Mouse (Mus musculus) heart, embryonic 15.5 days (tissue): ENCODE data around the gene Gnb1l. TPM values are rescaled to one million over a fixed set of nuclear protein-coding genes. Genes with fewer than 3 reads are reported as not detected.
A peak's percentile ranks its signal among the peaks of the same experiment; 100 is the strongest.

Experiments
- ATAC-seq: fragments of 200-750 bp; cut with Nextera tagmentation; replicated peaks from 2 replicates; pipeline ENCODE4 v1.8.0; 2017; ENCODE audit warnings: low read depth, moderate TSS enrichment; ENCODE audit not compliant: insufficient number of reproducible peaks, insufficient read depth, low FRiP score
- H3K27ac ChIP-seq: fragments of 300-500 bp; sonication (generic); 2 replicates; pipeline ENCODE4 v1.5.1; 2015; ENCODE audit warnings: mild to moderate bottlenecking, inconsistent platforms
- H3K27me3 ChIP-seq: fragments of 300-500 bp; sonication (generic); 2 replicates; pipeline ENCODE4 v1.6.1; 2015; ENCODE audit warnings: inconsistent platforms
- H3K36me3 ChIP-seq: fragments of 300-500 bp; sonication (generic); 2 replicates; pipeline ENCODE4 v1.6.1; 2015; ENCODE audit warnings: mild to moderate bottlenecking, inconsistent platforms
- H3K4me1 ChIP-seq: fragments of 300-500 bp; sonication (generic); replicated peaks from 2 replicates; pipeline ENCODE4 v1.6.1; 2015; ENCODE audit warnings: inconsistent platforms
- H3K4me2 ChIP-seq: fragments of 300-500 bp; sonication (generic); 2 replicates; pipeline ENCODE4 v1.6.1; 2015; ENCODE audit warnings: inconsistent platforms, mild to moderate bottlenecking, moderate library complexity
- H3K4me3 ChIP-seq: fragments of 300-500 bp; sonication (generic); 2 replicates; pipeline ENCODE4 v1.5.1; 2015; ENCODE audit warnings: mild to moderate bottlenecking, inconsistent platforms
- H3K9ac ChIP-seq: fragments of 300-500 bp; sonication (generic); 2 replicates; pipeline ENCODE4 v1.6.1; 2015; ENCODE audit warnings: mild to moderate bottlenecking, inconsistent platforms
- H3K9me3 ChIP-seq: fragments of 300-500 bp; sonication (generic); replicated peaks from 2 replicates; pipeline ENCODE4 v1.6.1; 2016; ENCODE audit warnings: inconsistent platforms
- WGBS: fragments of 180-500 bp; shearing (Covaris S2); methylation state at CpG from one replicate; pipeline ENCODE4 v1.1.7; 2015; ENCODE audit warnings: mixed read lengths; 5-methylcytosine and 5-hydroxymethylcytosine counted together
- polyA plus RNA-seq: library from polyadenylated mRNA; unstranded; fragments of >200 nt; fragmentation: Nextera tagmentation; extraction: Ambion mirVana; gene quantifications from 2 replicates; pipeline ENCODE4 v1.2.1, GENCODE M21; 2015

Gnb1l gene
- polyA plus RNA-seq, 1 experiment from 2014 or later: 9.3 TPM

GRCm38 (mm10) chr16:18581050-18581622 lies 82.6 kb downstream of the Gnb1l start:
- 16% methylated on average over 21 of the region's 21 CpGs for WGBS
- peak overlapping the region; percentile 28; the same call in 1 of the 2 replicates for H3K9ac ChIP-seq
- no peaks in the 10 kb centered on the region for H3K9me3 ChIP-seq
- ATAC-seq: no peak
- no peaks in the 10 kb centered on the region for H3K36me3 ChIP-seq
- peaks cover 89% of the 10 kb centered on the region for H3K27me3 ChIP-seq
- peak overlapping the region; percentile 79 for H3K4me2 ChIP-seq
- H3K4me3 ChIP-seq: peak overlapping the region; percentile 46
- H3K4me1 ChIP-seq: peaks cover 28% of the 10 kb centered on the region
- no peak overlapping the region for H3K27ac ChIP-seq

GRCm38 (mm10) chr16:18581623-18582205 lies 83.2 kb downstream of the Gnb1l start:
- WGBS: 2% methylated on average over 58 of the region's 66 CpGs
- ATAC-seq: no peak
- Histone ChIP-seq H3K9ac (peak overlapping the region; percentile 28), H3K27me3 (peaks cover 93% of the 10 kb centered on the region), H3K4me1 (peaks cover 34% of the 10 kb centered on the region), H3K27ac (no peak overlapping the region), H3K36me3 (no peaks in the 10 kb centered on the region), H3K9me3 (no peaks in the 10 kb centered on the region), H3K4me3 (peak overlapping the region; percentile 46), H3K4me2 (peak overlapping the region; percentile 79)

- H3K9ac ChIP-seq: peak overlapping the region; percentile 28; the same call in 1 of the 2 replicates
- no peak for ATAC-seq
- H3K4me2 ChIP-seq: peak overlapping the region; percentile 79
- H3K36me3 ChIP-seq: no peaks in the 10 kb centered on the region
- WGBS: 3% methylated on average over 67 of the region's 67 CpGs
- no peak overlapping the region for H3K27ac ChIP-seq
- peaks cover 95% of the 10 kb centered on the region for H3K27me3 ChIP-seq
- peaks cover 41% of the 10 kb centered on the region for H3K4me1 ChIP-seq
- H3K4me3 ChIP-seq: peak overlapping the region; percentile 46
- no peaks in the 10 kb centered on the region for H3K9me3 ChIP-seq
Measured at GRCm38 (mm10) chr16:18582426-18583148, 84.1 kb downstream of the Gnb1l start.

- Histone ChIP-seq H3K27me3 (peaks cover 95% of the 10 kb centered on the region), H3K36me3 (no peaks in the 10 kb centered on the region), H3K4me2 (no peak overlapping the region), H3K4me1 (peaks cover 46% of the 10 kb centered on the region), H3K4me3 (no peak overlapping the region), H3K27ac (no peak overlapping the region), H3K9ac (no peak overlapping the region), H3K9me3 (no peaks in the 10 kb centered on the region)
- 47% methylated on average over 10 of the region's 10 CpGs for WGBS
- no peak for ATAC-seq
Measured at GRCm38 (mm10) chr16:18583169-18583568, 84.7 kb downstream of the Gnb1l start.

GRCm38 (mm10) chr16:18583673-18584357 lies 85.3 kb downstream of the Gnb1l start:
- Histone ChIP-seq H3K27me3 (peaks cover 97% of the 10 kb centered on the region), H3K4me1 (peaks cover 52% of the 10 kb centered on the region), H3K36me3 (no peaks in the 10 kb centered on the region), H3K9ac (no peak overlapping the region), H3K4me2 (no peak overlapping the region), H3K4me3 (no peak overlapping the region), H3K9me3 (no peaks in the 10 kb centered on the region), H3K27ac (no peak overlapping the region)
- WGBS: 55% methylated on average over 10 of the region's 10 CpGs
- ATAC-seq: no peak

GRCm38 (mm10) chr16:18584901-18585510 lies 86.5 kb downstream of the Gnb1l start:
- 0 out of 2 replicates have a peak overlapping the region, but pooled peaks have one; percentile 8 for H3K4me3 ChIP-seq

GRCm38 (mm10) chr16:18585676-18586075 lies 87.2 kb downstream of the Gnb1l start:
- peak overlapping the region; percentile 53 for H3K4me3 ChIP-seq
- WGBS: 34% methylated on average over 10 of the region's 10 CpGs
- no peak overlapping the region for H3K27ac ChIP-seq
- no peak for ATAC-seq
- H3K9ac ChIP-seq: no peak overlapping the region
- H3K4me2 ChIP-seq: peak overlapping the region; percentile 83
- H3K4me1 ChIP-seq: peaks cover 63% of the 10 kb centered on the region
- H3K9me3 ChIP-seq: no peaks in the 10 kb centered on the region
- H3K36me3 ChIP-seq: no peaks in the 10 kb centered on the region
- peaks cover 100% of the 10 kb centered on the region for H3K27me3 ChIP-seq

More at GRCm38 (mm10) chr16:18584901-18585510, 86.5 kb downstream of the Gnb1l start:
- Histone ChIP-seq H3K27ac (no peak overlapping the region), H3K4me2 (0 out of 2 replicates have a peak overlapping the region, but pooled peaks have one; percentile 83), H3K9ac (no peak overlapping the region), H3K9me3 (no peaks in the 10 kb centered on the region), H3K4me1 (peaks cover 57% of the 10 kb centered on the region), H3K36me3 (no peaks in the 10 kb centered on the region), H3K27me3 (peaks cover 100% of the 10 kb centered on the region)
- 53% methylated on average over 10 of the region's 10 CpGs for WGBS
- no peak for ATAC-seq

GRCm38 (mm10) chr16:18586076-18586905 lies 87.8 kb downstream of the Gnb1l start:
- no peak for ATAC-seq
- H3K4me2 ChIP-seq: peak overlapping the region; percentile 83
- H3K4me1 ChIP-seq: peaks cover 63% of the 10 kb centered on the region
- H3K4me3 ChIP-seq: peak overlapping the region; percentile 53
- no peaks in the 10 kb centered on the region for H3K9me3 ChIP-seq
- H3K9ac ChIP-seq: peak overlapping the region; percentile 37
- 3% methylated on average over 83 of the region's 83 CpGs for WGBS
- no peaks in the 10 kb centered on the region for H3K36me3 ChIP-seq
- no peak overlapping the region for H3K27ac ChIP-seq
- peaks cover 100% of the 10 kb centered on the region for H3K27me3 ChIP-seq

- Histone ChIP-seq H3K4me1 (peaks cover 62% of the 10 kb centered on the region), H3K9me3 (no peaks in the 10 kb centered on the region), H3K27ac (no peak overlapping the region), H3K9ac (peak overlapping the region; percentile 37), H3K27me3 (peaks cover 100% of the 10 kb centered on the region), H3K36me3 (no peaks in the 10 kb centered on the region), H3K4me2 (peak overlapping the region; percentile 83), H3K4me3 (peak overlapping the region; percentile 53)
- WGBS: 2% methylated on average over 40 of the region's 62 CpGs
- ATAC-seq: no peak
Measured at GRCm38 (mm10) chr16:18586906-18587546, 88.5 kb downstream of the Gnb1l start.
